Mouse (Mus musculus) olfactory bulb, adult 2 months (tissue): Measurements from ENCODE around the gene Ube2o. TPM values are rescaled to one million over a fixed set of nuclear protein-coding genes. Genes with fewer than 3 reads are reported as not detected.
A peak's percentile ranks its signal among the peaks of the same experiment; 100 is the strongest.

Experiments
- H3K27ac ChIP-seq: fragments of 200-500 bp; 2 replicates; pipeline ENCODE4 v1.5.1; 2012; ENCODE audit warnings: low read depth, low read length; ENCODE audit not compliant: insufficient read depth
- H3K4me1 ChIP-seq: fragments of 200-500 bp; 2 replicates; pipeline ENCODE4 v1.6.1; 2012; ENCODE audit warnings: low read length; ENCODE audit not compliant: control insufficient read depth, insufficient read depth
- H3K4me3 ChIP-seq: fragments of 200-500 bp; 2 replicates; pipeline ENCODE4 v1.5.1; 2012; ENCODE audit warnings: mild to moderate bottlenecking, low read depth, low read length, moderate library complexity; ENCODE audit not compliant: insufficient read depth
- CTCF ChIP-seq: fragments of 200-500 bp; IDR thresholded peaks from 2 replicates; pipeline ENCODE4 v1.5.1; 2012; ENCODE audit warnings: low read depth, mild to moderate bottlenecking, low read length, moderate library complexity; ENCODE audit not compliant: insufficient read depth
- POLR2A ChIP-seq: fragments of 200-500 bp; IDR thresholded peaks from 2 replicates; pipeline ENCODE4 v1.6.1; 2012; ENCODE audit warnings: mild to moderate bottlenecking, low read depth, low read length, moderate library complexity; ENCODE audit not compliant: insufficient read depth
- WGBS: fragments of 180-500 bp; shearing (Covaris S2); methylation state at CpG from one replicate; pipeline ENCODE4 v1.1.7; 2018; 5-methylcytosine and 5-hydroxymethylcytosine counted together
- polyA plus RNA-seq: library from polyadenylated mRNA; stranded (reverse); fragments of >200 nt; gene quantifications from 2 replicates; pipeline ENCODE4 v1.2.4, GENCODE M21; 2012; ENCODE audit warnings: low replicate concordance; ENCODE audit not compliant: missing spikeins, insufficient read depth, insufficient read length

Ube2o gene
- polyA plus RNA-seq, 1 experiment = not detected

DNA sequence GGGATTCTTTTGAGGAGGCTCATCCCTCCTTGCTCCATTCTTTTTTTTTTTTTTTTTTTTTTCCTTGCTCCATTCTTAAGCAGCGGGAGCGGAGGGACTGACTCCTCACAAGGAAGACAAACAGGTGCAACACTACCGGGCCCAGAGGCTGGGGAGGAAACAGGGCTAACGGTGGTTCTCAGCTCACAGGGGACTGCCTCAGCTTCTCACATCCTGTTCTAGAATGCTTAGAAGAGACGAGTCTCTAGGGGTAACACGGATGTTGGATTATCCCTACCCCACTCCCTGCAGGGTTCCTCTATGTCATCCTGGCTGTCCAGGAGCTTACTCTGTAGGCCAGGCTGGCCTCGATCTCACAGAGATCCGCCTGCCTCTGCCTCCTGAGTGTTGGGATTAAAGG lies 8.3 kb upstream of the Ube2o start:
- WGBS = 68% methylated on average over 8 of the region's 8 CpGs
- peaks cover 7% of the 10 kb centered on the region for H3K4me1 ChIP-seq
- TF ChIP-seq CTCF (no peak), POLR2A (no peak)
- no peak overlapping the region for H3K27ac ChIP-seq
- no peak overlapping the region for H3K4me3 ChIP-seq

- peaks cover 7% of the 10 kb centered on the region for H3K4me1 ChIP-seq
- 35% methylated on average over 14 of the region's 14 CpGs for WGBS
- no peak overlapping the region for H3K4me3 ChIP-seq
- TF ChIP-seq POLR2A (no peak), CTCF (no peak)
- H3K27ac ChIP-seq = no peak overlapping the region
Observed at GRCm38 (mm10) chr11:116589020-116589531, 7.8 kb upstream of the Ube2o start.

GRCm38 (mm10) chr11:116586801-116587631 lies 5.8 kb upstream of the Ube2o start:
- TF ChIP-seq CTCF (peak; percentile 99), POLR2A (no peak)
- WGBS = 29% methylated on average over 23 of the region's 23 CpGs
- Histone ChIP-seq H3K4me1 (peaks cover 7% of the 10 kb centered on the region), H3K4me3 (no peak overlapping the region), H3K27ac (no peak overlapping the region)

DNA sequence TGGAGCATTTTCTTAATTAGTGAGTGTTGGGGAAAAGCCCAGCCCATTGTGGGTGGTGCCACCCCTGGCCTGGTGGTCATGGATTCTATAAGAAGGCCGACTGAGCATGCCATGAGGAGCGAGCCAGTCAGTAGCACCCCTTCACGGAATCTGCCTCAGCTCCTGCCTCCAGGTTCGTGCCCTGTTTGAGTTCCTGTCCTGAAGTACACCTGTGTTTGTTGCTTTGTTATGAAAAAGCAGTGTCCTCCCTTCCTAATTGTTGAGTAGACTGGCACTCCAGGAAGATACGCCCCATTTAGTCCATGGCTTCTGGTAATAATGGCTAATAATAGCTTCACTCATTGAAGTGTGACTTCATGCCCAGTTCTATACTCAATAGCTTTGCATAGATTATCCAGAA lies 5.1 kb upstream of the Ube2o start, which contains the start of gene Aanat:
Aanat (plus strand) TSS at position 123 of the 400 bp plus-strand sequence.
- TF ChIP-seq CTCF = no peak
- TF ChIP-seq POLR2A = no peak
- H3K4me3 ChIP-seq = no peak within 1 kb of the TSS
- 75% methylated on average over 5 of the region's 5 CpGs for WGBS
- peaks cover 11% of the 10 kb centered on the region for H3K4me1 ChIP-seq
- no peak within 1 kb of the TSS for H3K27ac ChIP-seq

GRCm38 (mm10) chr11:116585682-116586081 lies 4.4 kb upstream of the Ube2o start:
- Histone ChIP-seq H3K4me1 (peaks cover 11% of the 10 kb centered on the region), H3K4me3 (no peak overlapping the region), H3K27ac (no peak overlapping the region)
- 94% methylated on average over 6 of the region's 6 CpGs for WGBS
- no peak for TF ChIP-seq CTCF
- TF ChIP-seq POLR2A = no peak

DNA sequence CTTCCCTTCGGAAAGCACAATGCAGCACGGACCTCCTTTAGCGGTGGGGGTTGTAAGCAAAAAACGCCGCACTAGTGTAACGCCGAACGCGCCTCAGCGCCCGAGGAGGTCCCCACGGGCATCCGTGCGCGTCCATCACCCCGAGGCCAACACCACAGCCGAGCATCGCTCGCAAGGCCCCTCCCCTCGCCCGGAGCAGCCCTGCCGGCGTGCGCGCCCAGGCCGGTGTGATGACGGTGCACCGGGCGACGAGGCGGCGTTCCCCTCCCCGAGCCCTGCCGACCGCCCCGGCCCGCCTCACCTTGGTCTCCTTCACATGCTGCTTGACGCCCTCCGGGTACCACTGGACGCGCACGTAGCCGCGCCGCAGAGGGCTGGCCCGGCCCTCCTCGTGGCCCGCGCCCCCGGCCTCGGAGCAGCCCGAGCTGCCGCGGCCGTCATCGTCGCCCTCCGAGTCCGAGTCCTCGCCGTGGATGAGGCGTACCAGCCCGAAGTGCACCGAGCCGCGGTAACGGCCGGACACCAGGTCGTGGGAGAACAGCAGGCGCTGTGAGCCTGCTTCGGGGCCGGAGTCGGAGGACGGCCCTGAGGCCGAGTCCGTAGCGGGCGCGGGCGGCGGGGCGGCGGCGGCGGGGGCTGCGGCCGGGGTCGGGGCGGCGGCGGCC lies 404 bp downstream of the Ube2o start:
- Histone ChIP-seq H3K4me3 (peak overlapping the region; percentile 97), H3K27ac (peak overlapping the region; percentile 85), H3K4me1 (peaks cover 18% of the 10 kb centered on the region)
- 2% methylated on average over 89 of the region's 91 CpGs for WGBS
- TF ChIP-seq POLR2A (no peak), CTCF (no peak)

GRCm38 (mm10) chr11:116580031-116580652 lies 1.1 kb downstream of the Ube2o start:
- no peak for TF ChIP-seq CTCF
- 7% methylated on average over 10 of the region's 10 CpGs for WGBS

DNA sequence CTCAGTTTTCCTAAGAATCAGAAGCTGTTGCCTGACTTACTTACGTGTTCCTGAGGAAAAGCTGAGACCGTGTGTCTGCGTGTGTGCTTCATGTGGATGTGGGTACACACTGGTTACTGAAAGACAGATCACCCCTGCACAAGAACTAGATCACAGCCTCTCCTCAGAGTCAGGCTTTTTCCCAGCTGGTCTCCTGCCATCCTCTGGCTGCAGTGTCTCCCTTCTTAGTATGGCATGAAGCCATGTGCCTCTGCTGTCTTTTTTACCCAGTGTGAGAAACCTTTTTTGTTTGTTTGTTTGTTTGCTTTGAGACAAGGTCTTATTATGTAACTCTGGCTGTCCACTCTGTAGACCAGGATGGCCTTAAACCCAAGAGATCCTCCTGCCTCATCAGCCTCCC lies 2.0 kb downstream of the Ube2o start:
- Histone ChIP-seq H3K4me3 (no peak overlapping the region), H3K4me1 (peaks cover 27% of the 10 kb centered on the region), H3K27ac (no peak overlapping the region)
- TF ChIP-seq POLR2A = no peak
- no peak for TF ChIP-seq CTCF
- WGBS = 70% methylated on average over 3 of the region's 3 CpGs

More at GRCm38 (mm10) chr11:116580031-116580652, 1.1 kb downstream of the Ube2o start:
- Histone ChIP-seq H3K4me1 (peaks cover 22% of the 10 kb centered on the region), H3K27ac (peak overlapping the region; percentile 85; the same call in 1 of the 2 replicates), H3K4me3 (peak overlapping the region; percentile 97)
